In genomic region chr6:50934245-50934644, GRCm38 (mm10) we compare ENCODE assay signal across 13 mouse cellular contexts.
DNase-seq lines count a peak whose midpoint lies in the region; ATAC-seq and TF ChIP-seq lines count a peak whose summit lies in the region.
"Had no signal": no experiment of that assay in that cellular context is flagged by ENCODE, and none has a peak within 500 bp of the region (broad histone marks: within the 10 kb centered on the region; RNA-seq: fewer than 3 reads in every experiment).

No protein-coding gene starts in this region.

- no peaks in the 10 kb centered on the region for H3K9me3 ChIP-seq in midbrain, embryonic 10.5 days (replicated peaks)
- no peaks in the 10 kb centered on the region for H3K9me3 ChIP-seq in midbrain, embryonic 13.5 days
- no peaks in the 10 kb centered on the region for H3K9me3 ChIP-seq in forebrain, embryonic 15.5 days
- no peaks in the 10 kb centered on the region for H3K9me3 ChIP-seq in heart, embryonic 12.5 days (replicated peaks)
- H3K9me3 ChIP-seq in liver, postnatal 0 days (ENCODE audit: low read length), result no peaks in the 10 kb centered on the region
- H3K9me3 ChIP-seq: limb, embryonic 15.5 days had no signal

- H3K4me1 ChIP-seq in midbrain, embryonic 10.5 days, result peaks cover 30% of the 10 kb centered on the region
- H3K4me1 ChIP-seq in midbrain, embryonic 13.5 days (replicated peaks), result peaks cover 18% of the 10 kb centered on the region
- peaks cover 31% of the 10 kb centered on the region for H3K4me1 ChIP-seq in forebrain, embryonic 15.5 days
- H3K4me1 ChIP-seq in heart, embryonic 12.5 days (replicated peaks), result no peaks in the 10 kb centered on the region
- no peaks in the 10 kb centered on the region for H3K4me1 ChIP-seq in liver, postnatal 0 days (ENCODE audit: insufficient read depth)

- no peak for TF ChIP-seq CTCF in liver, postnatal 0 days (IDR thresholded peaks at IDR 0.05; ENCODE audit: low read depth)

- no peak for ATAC-seq in midbrain, embryonic 13.5 days
- ATAC-seq in forebrain, embryonic 15.5 days (replicated peaks), result peak; percentile 46; the same call in 1 of the 2 replicates
- ATAC-seq in heart, embryonic 12.5 days (ENCODE audit: insufficient number of reproducible peaks, low FRiP score), result no peak
- no peak for ATAC-seq in liver, postnatal 0 days
- ATAC-seq: CD4-positive, CD25-positive, alpha-beta regulatory T cell, adult 4 months had no signal

- H3K27me3 ChIP-seq in midbrain, embryonic 10.5 days (ENCODE audit: low read depth, poor library complexity, severe bottlenecking), result peaks cover 4% of the 10 kb centered on the region; the same call in 1 of the 2 replicates
- no peaks in the 10 kb centered on the region for H3K27me3 ChIP-seq in midbrain, embryonic 13.5 days
- no peaks in the 10 kb centered on the region for H3K27me3 ChIP-seq in forebrain, embryonic 15.5 days
- peaks cover 20% of the 10 kb centered on the region for H3K27me3 ChIP-seq in heart, embryonic 12.5 days (replicated peaks)
- H3K27me3 ChIP-seq in liver, postnatal 0 days (ENCODE audit: insufficient read depth, low read length), result no peaks in the 10 kb centered on the region

- DNase-seq in midbrain, embryonic 10.5 days (ENCODE audit: low spot score), result no peak
- peak; percentile 30 for DNase-seq in layer of hippocampus, adult 9-10 months (ENCODE audit: low spot score)
- DNase-seq in right cerebral cortex, postnatal 25 days, result peak; percentile 23
- no peak for DNase-seq in thymus, postnatal 0 days (ENCODE audit: low spot score)
- DNase-seq in liver, postnatal 0 days, result no peak
- DNase-seq: kidney, adult 9 months; lung, postnatal 10 days; retina, postnatal 1 day had no signal

- H3K4me2 ChIP-seq in midbrain, embryonic 13.5 days (replicated peaks), result no peak overlapping the region
- H3K4me2 ChIP-seq in forebrain, embryonic 15.5 days (replicated peaks), result no peak overlapping the region
- H3K4me2 ChIP-seq in heart, embryonic 12.5 days, result no peak overlapping the region
- no peak overlapping the region for H3K4me2 ChIP-seq in liver, postnatal 0 days (ENCODE audit: low read depth, low read length)
- H3K4me2 ChIP-seq: limb, embryonic 15.5 days had no signal

- H3K9ac ChIP-seq in midbrain, embryonic 13.5 days (replicated peaks), result no peak overlapping the region
- H3K9ac ChIP-seq in forebrain, embryonic 15.5 days (replicated peaks), result no peak overlapping the region
- H3K9ac ChIP-seq in heart, embryonic 12.5 days, result no peak overlapping the region
- no peak overlapping the region for H3K9ac ChIP-seq in liver, postnatal 0 days (replicated peaks)
- H3K9ac ChIP-seq: limb, embryonic 15.5 days had no signal

- TF ChIP-seq EP300 in liver, postnatal 0 days (IDR thresholded peaks at IDR 0.05; ENCODE audit: low read depth), result no peak

- 84% methylated on average over 10 of the region's 10 CpGs for WGBS in midbrain, embryonic 10.5 days
- WGBS in midbrain, embryonic 13.5 days, result 79% methylated on average over 10 of the region's 10 CpGs
- 59% methylated on average over 10 of the region's 10 CpGs for WGBS in forebrain, embryonic 15.5 days
- WGBS in heart, embryonic 12.5 days, result 77% methylated on average over 10 of the region's 10 CpGs
- 70% methylated on average over 10 of the region's 10 CpGs for WGBS in liver, postnatal 0 days (ENCODE audit: insufficient replicate concordance)

- H3K36me3 ChIP-seq in midbrain, embryonic 10.5 days, result no peaks in the 10 kb centered on the region
- H3K36me3 ChIP-seq in midbrain, embryonic 13.5 days, result no peaks in the 10 kb centered on the region
- H3K36me3 ChIP-seq in forebrain, embryonic 15.5 days, result no peaks in the 10 kb centered on the region
- H3K36me3 ChIP-seq in heart, embryonic 12.5 days, result no peaks in the 10 kb centered on the region
- H3K36me3 ChIP-seq in liver, postnatal 0 days (replicated peaks; ENCODE audit: insufficient read depth, low read length), result no peaks in the 10 kb centered on the region
- H3K36me3 ChIP-seq: limb, embryonic 15.5 days had no signal

- H3K4me3 ChIP-seq in midbrain, embryonic 10.5 days, result no peak overlapping the region
- no peak overlapping the region for H3K4me3 ChIP-seq in midbrain, embryonic 13.5 days (replicated peaks)
- no peak overlapping the region for H3K4me3 ChIP-seq in forebrain, embryonic 15.5 days
- no peak overlapping the region for H3K4me3 ChIP-seq in heart, embryonic 12.5 days
- no peak overlapping the region for H3K4me3 ChIP-seq in liver, postnatal 0 days (ENCODE audit: low read depth, low read length)
- H3K4me3 ChIP-seq: limb, embryonic 15.5 days had no signal

- H3K27ac ChIP-seq in midbrain, embryonic 10.5 days (replicated peaks), result peak overlapping the region; percentile 46
- no peak overlapping the region for H3K27ac ChIP-seq in midbrain, embryonic 13.5 days
- peak overlapping the region; percentile 70 for H3K27ac ChIP-seq in forebrain, embryonic 15.5 days (replicated peaks)
- no peak overlapping the region for H3K27ac ChIP-seq in heart, embryonic 12.5 days (ENCODE audit: poor library complexity, severe bottlenecking)
- H3K27ac ChIP-seq in liver, postnatal 0 days (ENCODE audit: low read depth), result no peak overlapping the region
- H3K27ac ChIP-seq: limb, embryonic 15.5 days had no signal

Comparison
In these comparisons a context has a peak if more than half of its experiments do, and no peak if none do; other contexts are left out.
1. H3K27ac ChIP-seq: peak in midbrain, embryonic 10.5 days (single experiment) and forebrain, embryonic 15.5 days (single experiment); none in midbrain, embryonic 13.5 days (single experiment), heart, embryonic 12.5 days (single experiment) and liver, postnatal 0 days (single experiment).
2. DNase-seq: peak in layer of hippocampus, adult 9-10 months (single experiment) and right cerebral cortex, postnatal 25 days (single experiment); none in midbrain, embryonic 10.5 days (single experiment), thymus, postnatal 0 days (single experiment) and liver, postnatal 0 days (single experiment).